Mouse (Mus musculus) hindbrain, embryonic 14.5 days (tissue): Measurements from ENCODE around the gene Zdhhc12. TPM values are rescaled to one million over a fixed set of nuclear protein-coding genes. Genes with fewer than 3 reads are reported as not detected.
A peak's percentile ranks its signal among the peaks of the same experiment; 100 is the strongest.

Experiments
- ATAC-seq: fragments of 200-750 bp; cut with Nextera tagmentation; 2 replicates; pipeline ENCODE4 v1.8.0; 2017; ENCODE audit warnings: moderate number of reproducible peaks, mild to moderate bottlenecking, moderate TSS enrichment, moderate library complexity; ENCODE audit not compliant: low FRiP score
- DNase-seq: peaks from one replicate; pipeline ENCODE4 v3.0.0-alpha.2; 2015; ENCODE audit warnings: low spot score
- H3K27ac ChIP-seq: fragments of 300-500 bp; sonication (generic); 2 replicates; pipeline ENCODE4 v1.5.1; 2014; ENCODE audit warnings: mild to moderate bottlenecking, moderate library complexity
- H3K27me3 ChIP-seq: fragments of 300-500 bp; sonication (generic); 2 replicates; pipeline ENCODE4 v1.6.1; 2014; ENCODE audit warnings: mild to moderate bottlenecking, low read length, mixed read lengths; ENCODE audit not compliant: control insufficient read depth, insufficient read depth
- H3K36me3 ChIP-seq: fragments of 300-500 bp; sonication (generic); replicated peaks from 2 replicates; pipeline ENCODE4 v1.6.1; 2014; ENCODE audit not compliant: control insufficient read depth, insufficient read depth
- H3K4me1 ChIP-seq: fragments of 300-500 bp; sonication (generic); replicated peaks from 2 replicates; pipeline ENCODE4 v1.6.1; 2014; ENCODE audit warnings: antibody characterized with exemption, low read length, mixed read lengths; ENCODE audit not compliant: control insufficient read depth, insufficient read depth
- H3K4me2 ChIP-seq: fragments of 300-500 bp; sonication (generic); replicated peaks from 2 replicates; pipeline ENCODE4 v1.6.1; 2014; ENCODE audit warnings: mild to moderate bottlenecking, moderate library complexity
- H3K4me3 ChIP-seq: fragments of 300-500 bp; sonication (generic); replicated peaks from 2 replicates; pipeline ENCODE4 v1.5.1; 2014; ENCODE audit warnings: mild to moderate bottlenecking, low read length
- H3K9ac ChIP-seq: fragments of 300-500 bp; sonication (generic); 2 replicates; pipeline ENCODE4 v1.6.1; 2014
- H3K9me3 ChIP-seq: fragments of 300-500 bp; sonication (generic); 2 replicates; pipeline ENCODE4 v1.6.1; 2016; ENCODE audit warnings: low read length; ENCODE audit not compliant: control insufficient read depth
- WGBS: fragments of 180-500 bp; shearing (Covaris S2); extraction: QIAGEN DNeasy Blood & Tissue Kit; methylation state at CpG from one replicate; pipeline ENCODE4 v1.1.7; 2014; 5-methylcytosine and 5-hydroxymethylcytosine counted together
- polyA plus RNA-seq: library from polyadenylated mRNA; unstranded; fragments of >200 nt; fragmentation: Nextera tagmentation; extraction: Ambion mirVana; gene quantifications from 2 replicates; pipeline ENCODE4 v1.2.1, GENCODE M21; 2014

The Zdhhc12 gene
- polyA plus RNA-seq, 1 experiment from 2014 or later: 27.2 TPM

DNA sequence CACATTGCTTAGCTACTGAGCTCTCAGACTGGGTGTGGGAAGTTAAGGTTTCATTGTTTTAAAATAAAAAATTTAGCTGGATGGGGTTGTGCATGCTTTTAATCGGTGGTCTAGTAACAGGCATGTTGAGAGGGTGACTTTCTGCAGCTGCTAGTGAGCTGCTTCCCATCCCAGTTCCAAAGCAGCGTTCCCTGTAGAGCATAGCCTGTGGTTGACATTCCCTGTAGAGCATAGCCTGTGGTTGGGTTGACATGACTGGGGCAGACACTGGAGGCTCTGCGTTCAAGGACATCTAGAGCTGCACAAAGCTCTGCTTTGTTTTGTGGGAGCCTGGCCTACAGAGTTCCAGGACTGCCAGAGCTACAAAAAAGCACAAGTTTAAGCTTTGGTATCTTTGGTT is 20.2 kb downstream of the Zdhhc12 start:
- ATAC-seq (no peak), DNase-seq (no peak)
- no peaks in the 10 kb centered on the region for H3K27me3 ChIP-seq
- no peak overlapping the region for H3K4me2 ChIP-seq
- peaks cover 44% of the 10 kb centered on the region for H3K36me3 ChIP-seq
- 81% methylated on average over 3 of the region's 3 CpGs for WGBS
- H3K4me3 ChIP-seq: no peak overlapping the region
- no peak overlapping the region for H3K9ac ChIP-seq
- H3K4me1 ChIP-seq: peaks cover 6% of the 10 kb centered on the region
- no peaks in the 10 kb centered on the region for H3K9me3 ChIP-seq
- no peak overlapping the region for H3K27ac ChIP-seq

DNA sequence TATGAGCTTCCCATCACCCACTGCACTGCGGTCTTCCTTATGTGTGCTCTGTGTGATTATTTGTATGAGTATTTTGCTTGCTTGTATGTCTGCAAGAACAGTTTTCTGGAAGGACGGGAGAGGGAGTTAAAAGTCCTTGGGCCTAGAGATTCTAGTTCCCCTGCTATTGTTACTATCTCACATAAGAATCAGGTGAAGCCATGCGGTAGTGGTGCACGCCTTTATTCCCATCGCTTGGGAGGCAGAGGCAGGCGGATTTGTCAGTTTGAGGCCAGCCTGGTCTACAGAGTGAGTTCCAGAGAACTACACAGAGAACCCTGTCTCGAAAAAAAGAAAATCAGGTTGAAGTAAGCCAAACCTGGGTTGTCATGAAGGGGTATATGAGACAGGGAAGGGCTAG is 20.6 kb downstream of the Zdhhc12 start:
- H3K4me3 ChIP-seq: no peak overlapping the region
- H3K27me3 ChIP-seq: no peaks in the 10 kb centered on the region
- H3K36me3 ChIP-seq: peaks cover 48% of the 10 kb centered on the region
- H3K9me3 ChIP-seq: no peaks in the 10 kb centered on the region
- H3K4me1 ChIP-seq: peaks cover 10% of the 10 kb centered on the region
- no peak overlapping the region for H3K9ac ChIP-seq
- no peak for ATAC-seq
- no peak for DNase-seq
- H3K27ac ChIP-seq: no peak overlapping the region
- WGBS: 73% methylated on average over 7 of the region's 7 CpGs
- H3K4me2 ChIP-seq: no peak overlapping the region

DNA sequence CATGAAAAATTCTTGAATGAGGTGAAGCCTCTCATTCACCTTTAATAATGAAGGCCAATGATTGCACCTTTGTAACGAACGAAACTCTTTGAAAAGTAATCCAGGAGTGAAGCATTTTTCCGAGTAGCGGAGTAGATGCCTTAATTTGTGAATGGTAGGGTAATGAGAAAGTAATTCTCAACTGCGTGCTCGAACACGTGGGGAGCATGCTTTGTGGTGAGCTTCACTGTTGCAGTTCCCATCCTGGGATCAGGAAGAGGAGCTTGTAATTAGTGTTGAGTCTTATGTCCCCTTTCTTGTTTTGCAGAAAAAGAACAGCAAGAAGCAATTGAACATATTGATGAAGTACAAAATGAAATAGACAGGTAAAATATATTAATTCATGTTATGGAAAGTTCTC is 25.5 kb downstream of the Zdhhc12 start:
- ATAC-seq (no peak), DNase-seq (no peak)
- H3K9ac ChIP-seq: peak overlapping the region; percentile 97
- no peaks in the 10 kb centered on the region for H3K9me3 ChIP-seq
- peak overlapping the region; percentile 100 for H3K4me3 ChIP-seq
- WGBS: 32% methylated on average over 7 of the region's 7 CpGs
- H3K4me2 ChIP-seq: peak overlapping the region; percentile 69
- H3K4me1 ChIP-seq: peaks cover 22% of the 10 kb centered on the region
- H3K36me3 ChIP-seq: peaks cover 44% of the 10 kb centered on the region
- H3K27me3 ChIP-seq: no peaks in the 10 kb centered on the region
- H3K27ac ChIP-seq: 0 out of 2 replicates have a peak overlapping the region, but pooled peaks have one; percentile 100

DNA sequence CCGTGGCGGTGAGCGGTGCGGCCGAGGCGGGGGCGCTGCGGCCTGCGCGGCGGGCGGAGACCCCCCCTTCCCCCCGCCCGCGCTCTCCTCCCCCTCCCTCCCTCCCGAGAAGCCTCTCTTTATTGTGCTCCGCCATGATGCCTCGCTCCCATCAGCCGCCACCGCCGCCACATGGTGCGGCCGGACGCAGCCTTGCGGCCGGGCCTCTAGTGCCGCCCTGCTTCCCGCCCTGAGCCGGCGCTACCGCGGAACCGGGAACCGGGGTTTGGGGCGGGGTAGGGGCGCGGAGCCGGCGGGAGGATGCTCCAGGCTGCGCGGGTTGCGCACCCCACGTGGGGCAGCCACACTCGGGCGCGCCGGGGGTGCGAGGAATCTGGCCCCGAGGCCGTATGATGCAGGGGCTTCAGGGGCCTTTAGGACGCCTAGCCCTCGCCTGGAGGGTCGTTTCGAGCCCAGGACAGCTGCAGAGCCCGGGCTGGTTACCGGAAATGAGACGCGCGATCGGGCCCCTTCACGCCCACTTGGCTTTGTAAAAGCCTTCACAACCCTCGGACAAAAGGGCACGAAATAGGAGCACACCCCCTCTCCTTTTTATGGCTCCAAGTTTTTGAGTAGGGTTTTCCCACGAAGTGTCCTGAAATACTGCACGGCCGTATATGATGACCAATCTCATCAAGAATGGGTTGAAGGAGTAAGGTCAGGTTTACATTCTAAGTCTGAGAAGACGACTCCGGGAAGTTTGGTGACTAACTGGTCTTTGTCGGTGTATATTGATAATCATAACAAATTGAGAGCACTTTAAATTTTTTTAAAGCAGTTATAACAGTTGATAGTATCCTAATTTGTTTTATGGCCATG is 26.2 kb downstream of the Zdhhc12 start:
- Histone ChIP-seq H3K4me1 (peaks cover 24% of the 10 kb centered on the region), H3K9me3 (no peaks in the 10 kb centered on the region), H3K36me3 (peaks cover 37% of the 10 kb centered on the region), H3K4me3 (peak overlapping the region; percentile 100), H3K9ac (peak overlapping the region; percentile 97), H3K27me3 (no peaks in the 10 kb centered on the region), H3K27ac (peak overlapping the region; percentile 100), H3K4me2 (peak overlapping the region; percentile 69)
- ATAC-seq (peak; percentile 18), DNase-seq (peak; percentile 53)
- WGBS: under 1% methylated on average over 52 of the region's 69 CpGs

DNA sequence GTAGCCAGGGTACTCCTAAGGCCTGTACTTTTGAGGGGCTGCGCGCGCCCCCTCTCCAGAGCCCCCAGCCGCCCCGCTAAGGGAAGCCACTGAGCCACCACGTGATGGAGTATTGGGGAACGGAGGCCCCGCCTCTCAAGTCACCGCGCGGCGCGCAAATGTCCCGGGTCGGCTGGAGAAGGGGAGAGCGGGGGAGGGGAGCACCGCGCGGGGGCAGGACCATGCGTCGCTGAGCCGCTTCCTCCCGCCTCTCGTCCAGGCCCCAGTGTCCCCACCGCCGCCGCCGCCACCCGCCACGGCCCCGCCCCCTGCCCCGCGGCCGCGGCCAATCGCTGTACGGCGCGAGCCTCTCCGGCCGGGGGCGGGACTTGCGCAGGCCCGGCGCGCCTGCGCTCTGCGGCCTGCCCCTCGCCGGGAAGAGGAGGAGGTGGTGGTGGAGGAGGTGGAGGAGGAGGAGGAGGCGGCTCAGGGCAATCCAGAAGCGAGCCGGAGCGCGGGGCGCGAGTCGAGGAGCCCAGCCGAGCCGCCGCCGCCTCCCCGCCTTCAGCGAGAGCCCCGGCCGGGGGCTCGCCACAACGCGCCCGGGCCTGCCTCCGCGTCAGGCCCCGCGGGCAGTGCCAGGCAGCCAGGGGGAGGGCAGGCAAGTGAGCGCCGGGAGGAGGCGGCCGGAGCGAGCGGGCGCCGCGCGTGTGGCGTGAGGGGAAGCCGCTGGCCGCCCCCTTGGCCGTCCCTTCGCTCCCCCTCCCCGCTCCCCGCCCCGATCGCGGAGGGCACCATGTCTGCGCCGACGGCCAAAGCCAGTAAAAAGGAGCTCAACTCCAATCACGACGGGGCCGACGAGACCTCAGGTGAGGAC is 27.2 kb downstream of the Zdhhc12 start:
- peak overlapping the region; percentile 69 for H3K4me2 ChIP-seq
- H3K9me3 ChIP-seq: no peaks in the 10 kb centered on the region
- ATAC-seq: peak; percentile 95
- peaks cover 28% of the 10 kb centered on the region for H3K4me1 ChIP-seq
- H3K9ac ChIP-seq: peak overlapping the region; percentile 97
- peak; percentile 95 for DNase-seq
- H3K27me3 ChIP-seq: no peaks in the 10 kb centered on the region
- H3K27ac ChIP-seq: peak overlapping the region; percentile 100
- peak overlapping the region; percentile 100 for H3K4me3 ChIP-seq
- H3K36me3 ChIP-seq: peaks cover 31% of the 10 kb centered on the region
- WGBS: under 1% methylated on average over 63 of the region's 101 CpGs

DNA sequence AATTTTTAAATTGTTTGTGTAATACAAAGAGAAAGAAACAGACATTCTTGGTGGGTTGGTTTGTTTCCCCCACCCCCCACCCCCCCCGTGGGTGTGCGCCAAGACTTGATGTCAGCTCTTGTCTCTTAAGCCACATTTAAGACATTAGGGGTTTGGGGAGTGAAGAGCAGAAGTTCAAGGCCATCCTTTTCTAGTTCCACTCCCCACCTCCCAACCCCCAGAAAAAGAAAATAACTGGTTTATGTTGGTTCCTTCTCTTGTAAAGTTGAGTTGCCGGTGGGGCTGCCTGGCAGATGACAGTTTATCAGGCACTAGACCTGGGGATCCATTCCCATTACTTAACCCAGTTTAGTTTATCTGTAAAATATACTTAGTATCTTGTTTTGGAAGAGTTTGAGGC is 29.1 kb downstream of the Zdhhc12 start:
- H3K27ac ChIP-seq: no peak overlapping the region
- WGBS: 48% methylated on average over 3 of the region's 3 CpGs
- peaks cover 28% of the 10 kb centered on the region for H3K4me1 ChIP-seq
- no peak overlapping the region for H3K9ac ChIP-seq
- no peaks in the 10 kb centered on the region for H3K9me3 ChIP-seq
- DNase-seq (no peak), ATAC-seq (no peak)
- H3K4me2 ChIP-seq: no peak overlapping the region
- H3K4me3 ChIP-seq: no peak overlapping the region
- peaks cover 16% of the 10 kb centered on the region for H3K36me3 ChIP-seq
- H3K27me3 ChIP-seq: no peaks in the 10 kb centered on the region

DNA sequence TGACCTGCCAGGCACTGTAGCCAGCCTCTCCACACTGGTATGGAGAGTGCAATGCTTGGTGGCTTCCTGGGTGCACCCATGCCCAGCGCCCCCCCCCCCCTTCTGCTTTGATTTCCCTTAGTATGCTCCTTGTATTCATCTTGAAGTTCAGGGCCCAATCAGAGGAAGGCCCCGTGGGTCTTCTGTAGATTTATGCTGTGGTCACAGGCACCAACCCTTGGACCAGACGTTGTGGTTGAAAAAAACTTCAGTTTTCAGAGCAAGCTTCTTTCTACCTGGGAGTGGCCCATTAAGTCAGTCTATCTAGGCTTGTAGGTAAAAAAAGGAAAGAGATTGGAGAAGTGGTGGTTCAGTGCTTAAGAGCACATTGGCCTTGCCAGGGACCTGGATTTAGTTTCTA is 29.7 kb downstream of the Zdhhc12 start:
- Histone ChIP-seq H3K36me3 (peaks cover 11% of the 10 kb centered on the region), H3K9ac (peak overlapping the region; percentile 47; the same call in 1 of the 2 replicates), H3K27ac (no peak overlapping the region), H3K4me1 (peaks cover 28% of the 10 kb centered on the region), H3K4me2 (peak overlapping the region; percentile 67), H3K27me3 (no peaks in the 10 kb centered on the region), H3K4me3 (no peak overlapping the region), H3K9me3 (no peaks in the 10 kb centered on the region)
- no peak for DNase-seq
- 8% methylated on average over 3 of the region's 3 CpGs for WGBS
- no peak for ATAC-seq

DNA sequence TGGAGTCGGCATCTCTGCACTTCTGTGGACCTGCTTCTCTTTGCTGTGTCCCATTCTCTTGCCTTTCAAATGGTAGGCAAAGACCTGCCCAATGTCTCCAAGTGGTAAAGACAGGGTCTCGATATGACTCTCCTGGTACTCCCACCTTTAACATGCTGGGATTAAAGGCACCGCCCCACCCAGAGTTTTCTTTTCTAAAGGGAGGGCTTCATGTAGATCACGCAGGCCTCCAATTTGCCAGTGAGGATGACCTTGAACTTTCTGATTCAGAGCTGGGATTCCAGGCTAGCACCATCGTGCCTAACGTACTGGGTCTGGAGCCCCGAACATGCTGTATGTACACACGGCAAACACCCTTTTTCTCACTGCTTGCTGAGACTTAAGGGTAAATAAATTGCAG is 30.2 kb downstream of the Zdhhc12 start:
- Histone ChIP-seq H3K36me3 (peaks cover 5% of the 10 kb centered on the region), H3K9ac (peak overlapping the region; percentile 47), H3K4me3 (peak overlapping the region; percentile 48), H3K9me3 (no peaks in the 10 kb centered on the region), H3K27me3 (no peaks in the 10 kb centered on the region), H3K4me2 (peak overlapping the region; percentile 67), H3K27ac (peak overlapping the region; percentile 49), H3K4me1 (peaks cover 24% of the 10 kb centered on the region)
- WGBS: 5% methylated on average over 8 of the region's 8 CpGs
- ATAC-seq: no peak
- DNase-seq: no peak
